Mouse (Mus musculus) cerebellum, postnatal 10 days (tissue): ENCODE measurements around the gene Npr1.

Source experiments
- DNase-seq, 2 experiments: peaks; one replicate each; pipeline ENCODE4 v3.0.0; 2021; ENCODE audit warnings: mixed read lengths in 2 of 2

Npr1 gene

DNA sequence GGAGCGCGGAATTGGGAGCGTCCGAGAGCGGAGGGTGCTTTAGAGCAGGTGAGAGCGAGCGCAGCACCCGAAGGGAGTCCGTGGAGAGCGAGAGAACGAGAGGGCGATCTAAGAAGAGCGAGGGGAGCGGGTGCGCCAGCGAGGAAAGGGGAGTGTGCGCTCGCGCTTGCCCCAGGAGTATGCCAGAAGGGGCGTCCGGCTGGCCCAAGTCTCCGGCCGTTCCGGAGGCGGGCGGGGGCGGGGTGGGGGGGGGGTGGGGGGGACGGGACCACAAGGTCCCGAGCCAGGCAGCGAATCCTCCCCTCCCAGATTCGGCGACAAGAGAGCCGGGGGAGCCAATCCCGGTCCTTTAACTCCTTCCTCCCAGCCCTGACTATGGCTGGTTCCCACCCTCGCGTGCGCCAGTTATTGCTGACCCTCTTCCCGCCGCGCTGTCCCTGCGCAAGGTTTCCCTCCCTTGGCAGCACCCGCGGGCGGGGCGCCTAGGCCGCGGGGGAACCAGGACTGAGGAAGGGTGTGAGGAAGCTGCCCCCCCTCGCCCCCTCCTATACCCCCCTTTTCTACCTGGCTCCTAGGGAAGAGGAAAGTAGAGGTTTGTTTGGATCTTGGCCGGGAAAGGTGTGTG, at the start of gene Npr1:
Gene Npr1, minus strand, starts transcription at position 181 of the 625 bp plus-strand sequence.
- DNase-seq = peak; percentile 61 to 62

DNA sequence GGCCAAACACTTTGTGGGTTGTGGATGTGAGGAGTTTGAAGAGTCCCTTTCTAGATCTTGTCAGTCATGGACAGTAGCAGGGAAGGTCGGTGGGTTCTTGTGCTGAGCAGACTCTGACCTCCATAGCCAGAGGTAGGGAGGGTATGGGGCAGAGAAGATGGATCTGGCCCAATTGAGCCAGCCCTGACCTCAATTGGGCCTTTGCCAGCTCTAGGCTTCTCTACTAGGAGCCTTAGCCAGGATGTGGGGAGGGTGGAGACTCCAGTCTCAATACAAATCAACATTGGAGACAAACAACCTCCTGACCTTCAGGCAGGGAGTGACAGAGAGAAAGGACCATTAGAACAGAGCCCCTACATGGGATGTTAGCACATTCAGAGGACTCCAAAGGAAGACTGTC, 49.6 kb upstream of the Npr1 start:
- peak in 1 of 2 experiments; percentile 30 for DNase-seq

GRCm38 (mm10) chr3:90514691-90515090, 49.0 kb upstream of the Npr1 start:
- peak; percentile 31 to 42 for DNase-seq

GRCm38 (mm10) chr3:90513796-90514590, 48.3 kb upstream of the Npr1 start, which contains the start of the genes S100a1 and S100a13:
Gene S100a1, minus strand, starts transcription at chr3:90514392.
Gene S100a13, plus strand, starts transcription at chr3:90514435.
- DNase-seq = peak; percentile 49 to 58

- no peak for DNase-seq
Observed at GRCm38 (mm10) chr3:90512948-90513642, 47.4 kb upstream of the Npr1 start.

DNA sequence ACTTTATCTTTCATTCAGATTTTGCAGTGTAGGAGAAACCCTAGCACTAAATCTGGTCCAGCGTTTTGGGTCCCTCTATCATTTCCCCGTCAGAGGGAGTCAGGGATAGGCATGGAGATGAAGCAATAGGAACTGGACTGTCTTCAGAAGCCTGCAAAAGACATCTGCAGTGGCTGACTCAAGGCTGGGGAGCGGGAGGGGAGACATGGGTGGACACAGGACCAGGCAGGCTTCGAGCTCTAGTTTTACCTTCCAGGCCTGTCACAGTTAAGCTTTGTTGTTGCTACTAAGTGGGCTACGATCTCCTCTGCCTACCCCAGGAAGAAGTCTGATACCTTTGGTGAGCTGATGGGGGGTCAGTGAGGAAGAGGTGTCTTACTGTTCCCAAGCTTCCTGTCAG, 46.6 kb upstream of the Npr1 start:
- no peak for DNase-seq

DNA sequence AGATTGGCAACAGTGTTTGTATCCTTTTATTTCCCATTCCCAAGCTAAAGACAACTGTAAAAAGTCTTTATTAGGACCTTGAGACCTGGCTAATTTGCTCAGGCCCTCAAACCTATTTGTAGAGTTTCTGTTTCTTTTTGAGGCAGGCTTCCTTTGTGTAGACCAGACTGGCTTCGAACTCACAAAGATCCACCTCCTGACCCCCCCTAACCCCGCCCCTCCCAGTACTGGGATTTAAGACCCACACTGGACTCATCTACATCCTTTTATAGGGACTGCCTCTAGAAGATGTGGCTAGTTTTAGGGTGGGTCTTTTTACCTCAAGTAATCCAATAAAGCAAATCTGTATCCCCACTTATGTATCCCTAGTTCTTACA, 44.1 kb upstream of the Npr1 start:
- no peak for DNase-seq

DNA sequence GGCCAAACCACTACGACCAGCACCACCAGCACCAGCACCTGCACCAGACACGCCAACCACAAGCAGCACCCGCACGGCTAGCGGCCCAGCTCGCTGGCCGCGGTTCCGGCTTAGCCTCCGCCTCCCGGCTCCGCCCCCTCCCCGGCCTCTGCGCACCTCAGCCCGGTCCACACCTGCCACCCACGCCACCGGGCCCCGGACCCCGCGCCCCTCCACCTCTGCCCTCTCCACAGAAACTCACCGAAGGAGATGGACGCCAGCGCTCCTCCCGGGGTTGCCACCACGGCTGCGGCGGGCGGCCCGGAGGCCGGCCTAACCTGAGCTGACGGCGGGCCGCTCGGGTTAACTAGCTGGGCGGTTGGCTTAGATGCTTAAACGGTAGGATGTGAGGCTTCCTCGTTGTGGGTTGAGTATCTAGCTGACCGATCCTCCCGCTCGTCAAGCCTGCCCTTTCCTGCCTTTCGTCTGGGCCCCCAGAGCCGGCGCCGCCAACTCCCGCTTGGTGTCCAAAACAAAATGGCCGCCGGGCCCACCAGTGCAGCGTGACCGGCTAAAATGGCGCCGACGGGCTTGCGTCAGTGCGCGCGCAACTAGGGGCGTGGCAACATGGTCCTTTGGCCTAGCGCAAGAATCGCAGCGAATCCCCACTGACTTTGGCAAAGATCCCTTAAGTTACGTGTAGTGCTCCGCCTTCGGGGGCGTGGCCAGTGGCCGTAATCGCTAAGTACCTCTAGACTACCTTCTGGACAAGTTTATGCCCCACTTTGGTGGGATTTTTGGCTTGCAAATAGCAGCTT, 43.5 kb upstream of the Npr1 start, which contains the start of gene Chtop:
Gene Chtop, minus strand, starts transcription at position 549 of the 797 bp plus-strand sequence.
- peak; percentile 100 for DNase-seq

DNA sequence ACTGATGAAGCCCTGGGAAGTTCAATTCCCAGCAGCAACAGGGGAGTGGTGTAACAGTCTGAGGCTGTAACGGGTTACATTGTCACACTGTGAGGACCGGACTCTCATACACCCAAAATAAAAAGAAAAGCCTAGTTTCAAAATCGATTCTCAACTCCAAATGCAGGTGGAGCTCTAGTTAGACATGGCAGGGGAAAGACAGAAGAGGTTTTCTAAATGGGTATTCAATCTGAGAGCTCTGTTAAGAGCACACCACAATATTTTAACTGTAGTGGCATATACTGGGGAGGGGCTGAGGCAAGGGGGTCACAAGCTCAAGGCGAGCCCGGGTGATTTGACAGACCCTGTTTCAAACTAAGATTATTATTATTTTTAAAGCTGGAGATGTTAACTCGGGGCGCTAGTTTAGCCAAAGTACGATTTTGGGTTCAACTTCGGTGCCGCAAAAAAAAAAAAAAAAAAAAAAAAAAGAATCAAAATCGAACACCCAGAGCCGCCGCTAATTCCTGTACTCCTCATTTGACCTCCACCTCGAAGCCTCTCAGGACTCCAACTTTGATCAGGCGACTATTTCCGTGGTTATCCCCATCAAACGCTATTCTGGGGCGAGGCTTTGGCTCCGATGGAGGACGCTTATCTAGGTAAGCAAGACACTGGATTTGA, 42.8 kb upstream of the Npr1 start:
- DNase-seq = peak in 1 of 2 experiments; percentile 28

DNA sequence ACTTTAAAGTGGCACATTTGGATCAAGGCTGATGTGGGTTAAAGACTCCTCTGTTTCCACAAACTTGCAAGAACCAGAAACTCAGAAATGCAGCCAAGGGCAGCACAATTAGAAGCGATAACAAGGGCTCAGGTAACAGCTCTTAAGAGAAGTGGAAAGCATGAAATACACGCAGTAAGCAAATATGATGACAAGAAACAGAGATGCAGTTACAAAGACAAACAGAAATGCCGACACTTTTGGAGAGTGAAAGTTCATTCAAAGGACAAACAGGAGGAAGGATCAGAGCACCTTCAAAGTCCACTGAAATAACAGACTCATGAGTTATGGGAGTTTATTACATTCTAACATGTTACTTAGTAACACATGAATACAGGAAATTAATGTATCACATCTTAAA, 40.7 kb upstream of the Npr1 start:
- DNase-seq = no peak

DNA sequence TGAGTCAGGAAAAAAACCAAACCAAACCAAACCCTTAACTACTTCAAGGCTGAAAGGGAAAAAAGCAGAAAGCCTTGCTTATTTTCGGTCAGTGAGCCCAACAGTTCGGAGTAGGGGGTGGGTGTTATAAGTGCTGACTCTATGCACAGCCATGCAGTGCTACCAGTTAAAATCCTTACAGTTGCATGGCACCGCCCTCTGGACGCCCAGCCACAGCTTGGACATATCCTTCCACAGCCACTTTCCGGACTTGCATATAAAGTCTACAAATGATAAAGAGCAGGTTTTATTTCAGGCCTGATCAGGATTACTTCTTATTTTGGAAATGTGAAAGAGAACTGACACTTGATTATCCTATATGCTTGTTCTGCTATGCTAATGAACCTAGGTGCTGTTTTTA, 39.5 kb upstream of the Npr1 start:
- no peak for DNase-seq

GRCm38 (mm10) chr3:90503444-90503843, 37.8 kb upstream of the Npr1 start:
- DNase-seq = no peak

GRCm38 (mm10) chr3:90497597-90497996, 31.9 kb upstream of the Npr1 start:
- DNase-seq = no peak

DNA sequence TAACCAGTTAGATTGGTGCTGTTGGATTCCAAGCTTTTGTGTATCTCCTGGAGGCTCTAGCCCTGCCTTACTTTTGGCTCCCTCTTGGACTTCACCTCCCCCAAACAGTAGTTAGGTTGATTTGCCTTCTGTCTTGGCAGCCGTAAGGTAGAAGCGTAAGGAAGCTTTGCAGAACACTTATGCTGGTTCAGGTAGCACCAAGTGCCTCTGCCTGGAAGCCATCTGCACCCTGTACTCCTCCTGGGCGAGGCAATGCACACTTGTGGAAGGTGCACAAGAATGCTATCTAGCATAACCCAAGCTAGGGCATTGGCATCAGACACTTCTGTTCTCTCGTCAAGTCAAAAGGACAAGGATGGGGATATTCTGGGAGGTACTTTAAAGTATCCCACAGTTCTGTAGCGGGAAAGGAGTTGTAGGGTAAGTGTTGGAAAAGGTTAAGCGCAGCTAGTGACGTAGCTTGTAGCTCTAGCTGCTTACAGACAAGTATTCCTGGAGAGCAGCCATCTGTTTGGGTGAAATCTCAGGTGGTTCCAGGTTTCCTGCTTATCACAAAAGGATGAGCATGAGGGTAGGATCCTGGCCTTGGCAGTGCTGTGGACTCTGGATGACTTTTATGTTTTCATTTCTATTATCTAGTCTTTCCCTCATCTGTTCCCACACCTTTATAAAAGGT, 30.3 kb upstream of the Npr1 start:
- DNase-seq = no peak

DNA sequence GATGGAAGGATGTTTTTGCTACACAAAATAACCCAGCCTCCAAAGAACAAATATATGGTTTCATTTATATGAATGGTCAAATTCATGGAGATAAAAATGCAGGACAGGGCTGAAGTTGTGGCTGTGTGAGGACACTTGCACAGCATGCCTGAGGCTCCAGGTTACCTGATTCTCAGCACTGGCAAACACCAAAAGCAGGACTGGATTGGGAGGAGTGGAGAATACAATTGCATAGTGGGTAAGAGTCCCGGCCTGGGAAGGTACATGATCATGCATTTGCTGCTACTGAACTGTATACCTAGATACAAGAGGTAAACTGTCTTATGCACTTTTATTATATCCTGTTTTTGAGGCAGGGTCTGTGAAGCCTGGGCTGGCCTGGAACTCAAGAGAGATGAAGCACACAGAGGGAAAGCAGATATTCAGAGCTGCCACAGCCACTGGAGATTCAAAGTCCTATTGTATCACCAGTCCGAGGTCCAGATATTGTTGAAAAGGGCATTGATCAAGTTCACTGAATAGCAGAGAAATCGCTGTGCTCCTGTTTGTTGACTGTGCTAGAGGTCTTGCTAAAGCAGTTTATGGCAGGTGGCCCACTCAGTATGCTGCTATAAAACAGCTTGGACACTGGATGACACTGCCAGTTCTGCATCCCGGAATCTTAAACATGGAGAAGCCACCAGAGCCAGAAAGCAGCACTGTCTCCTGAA, 28.3 kb upstream of the Npr1 start:
- peak; percentile 46 for DNase-seq

DNA sequence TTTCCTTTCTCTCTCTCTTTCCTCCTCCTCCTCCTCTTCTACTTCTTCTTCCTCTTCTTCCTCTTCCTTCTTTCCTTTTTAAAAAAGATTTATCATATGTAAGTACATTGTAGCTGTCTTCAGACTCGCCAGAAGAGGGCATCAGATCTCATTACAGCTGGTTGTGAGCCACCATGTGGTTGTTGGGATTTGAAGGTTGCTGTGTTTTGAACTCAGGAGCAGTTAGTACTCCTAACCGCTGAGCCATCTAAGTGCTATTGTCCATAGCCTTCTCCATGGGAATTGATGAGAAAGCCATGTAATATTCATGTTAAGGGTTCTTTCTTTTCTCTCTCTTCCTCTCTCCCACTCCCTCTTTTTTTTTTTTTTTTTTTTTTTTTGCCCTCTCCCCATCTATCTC, 25.7 kb upstream of the Npr1 start:
- DNase-seq = peak; percentile 55 to 57

DNA sequence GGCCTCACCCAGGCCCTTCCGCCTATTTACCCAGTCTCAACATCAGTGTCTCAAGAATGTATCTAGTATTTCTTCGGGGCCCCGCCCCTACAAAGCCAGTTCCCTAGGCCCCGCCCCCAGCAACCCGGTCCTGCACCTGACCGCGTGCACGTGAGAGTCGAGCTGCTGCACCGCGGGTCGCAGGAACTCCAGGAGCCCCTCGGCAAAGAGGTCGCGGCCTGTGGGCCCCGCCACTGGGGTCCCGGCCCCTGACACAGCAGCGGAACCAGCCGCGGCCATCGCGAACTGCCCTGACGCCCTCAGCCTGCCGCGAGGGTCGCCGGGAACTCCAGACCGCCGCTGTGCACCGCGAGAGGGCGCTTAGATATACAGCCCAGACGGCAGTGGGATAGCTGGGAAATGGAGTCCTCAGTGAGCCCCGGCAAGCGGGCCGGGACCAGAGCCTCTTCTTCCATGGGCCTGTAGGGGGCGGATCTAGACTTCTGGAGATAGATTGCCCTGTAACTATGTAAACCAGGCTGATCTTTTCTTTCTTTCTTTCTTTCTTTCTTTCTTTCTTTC, 25.1 kb upstream of the Npr1 start, which contains the start of gene Snapin:
Gene Snapin, minus strand, starts transcription at position 338 of the 561 bp plus-strand sequence.
- DNase-seq = peak; percentile 97

DNA sequence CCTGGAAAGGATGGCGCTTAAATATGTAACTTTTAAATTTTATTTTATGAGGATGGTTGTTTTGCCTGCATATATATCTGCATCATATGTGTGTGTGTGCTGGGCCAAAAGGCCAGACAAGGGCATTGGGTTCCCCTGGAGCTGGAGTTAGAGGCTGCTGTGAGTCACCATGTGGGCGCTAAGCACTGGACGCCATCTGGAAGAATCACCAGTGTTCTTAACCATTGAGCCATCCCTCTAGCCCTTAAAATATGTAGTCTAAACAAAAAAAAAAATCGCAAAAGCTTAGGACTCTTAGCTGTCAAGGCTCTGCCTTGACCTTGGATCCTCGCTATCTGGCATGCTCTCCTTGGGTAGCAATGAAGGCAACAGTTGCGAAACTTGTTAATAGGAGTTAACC, 22.9 kb upstream of the Npr1 start:
- DNase-seq = no peak

DNA sequence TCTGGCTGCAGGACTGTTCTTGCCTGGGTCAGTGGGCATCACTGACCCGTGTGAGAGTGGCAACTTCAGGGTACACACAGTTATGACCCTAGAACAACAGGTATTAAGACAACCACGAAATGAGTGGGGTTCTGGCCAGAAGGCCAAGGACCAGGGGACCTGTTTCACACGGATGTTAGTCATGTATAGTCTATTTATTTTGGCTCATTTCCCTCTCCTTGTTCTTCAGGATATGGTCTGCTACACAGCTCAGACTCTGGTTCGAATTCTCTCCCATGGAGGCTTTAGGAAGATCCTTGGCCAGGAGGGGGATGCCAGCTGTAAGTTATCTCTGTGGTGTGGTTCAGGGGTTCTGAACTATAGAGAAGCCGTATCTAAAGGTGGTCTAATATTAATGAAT, 21.3 kb upstream of the Npr1 start:
- no peak for DNase-seq

DNA sequence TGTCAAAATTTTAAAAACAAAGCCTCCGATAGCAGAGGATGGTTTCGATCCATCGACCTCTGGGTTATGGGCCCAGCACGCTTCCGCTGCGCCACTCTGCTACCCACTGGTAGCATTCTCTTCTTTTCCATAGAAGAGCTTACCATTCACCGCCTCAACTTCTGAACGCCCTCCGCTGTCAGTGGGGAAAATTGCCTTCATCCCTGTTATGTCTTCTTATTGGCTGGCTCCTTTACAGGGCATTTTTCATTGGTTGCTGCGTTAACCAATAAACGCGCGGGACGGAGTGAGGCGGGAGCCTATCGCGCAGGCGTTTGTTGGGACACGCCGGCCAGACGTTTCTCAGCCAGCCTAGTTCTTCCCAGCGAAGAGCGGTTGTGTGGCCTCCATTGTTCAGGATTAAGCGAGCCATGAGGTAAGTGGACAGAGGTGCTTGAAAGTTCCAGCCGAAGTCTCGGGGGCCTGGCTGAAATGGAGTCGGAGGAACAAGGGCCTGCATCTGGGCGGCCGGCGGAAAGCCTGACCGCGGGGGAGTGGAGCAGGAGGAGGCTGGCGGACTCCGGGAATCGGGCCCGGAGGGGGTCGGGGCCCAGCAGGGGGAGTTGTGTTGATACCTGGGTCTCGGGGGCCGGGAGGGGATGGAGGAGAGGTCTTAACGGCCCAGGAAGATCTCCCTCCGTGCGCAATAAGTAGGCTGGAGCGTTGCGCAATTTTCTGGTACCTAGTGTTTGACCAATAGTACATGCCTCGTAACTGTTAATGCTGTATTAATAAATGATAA, 10.4 kb upstream of the Npr1 start, which contains the start of gene Ilf2:
Gene Ilf2, plus strand, starts transcription at position 296 of the 781 bp plus-strand sequence.
- peak; percentile 97 for DNase-seq
